Mouse (Mus musculus) heart, postnatal 0 days (tissue): ENCODE data around the gene Anxa11.

ENCODE experiments used
- CTCF ChIP-seq: IDR thresholded peaks from 2 replicates; pipeline ENCODE4 v1.5.1; 2016; ENCODE audit warnings: antibody characterized with exemption, control low read depth, low read depth
- EP300 ChIP-seq: IDR thresholded peaks from 2 replicates; pipeline ENCODE4 v1.6.1; 2016; ENCODE audit warnings: antibody characterized with exemption, low read depth

GRCm38 (mm10) chr14:25795067-25795466 lies 46.9 kb upstream of the Anxa11 start:
- TF ChIP-seq CTCF (no peak), EP300 (no peak)
